Mouse (Mus musculus) spleen, postnatal 10 days (tissue): ENCODE data around the gene Phpt1.
A peak's percentile ranks its signal among the peaks of the same experiment; 100 is the strongest.
"Not testable (repeated sequence)": the region's sequence is repeated elsewhere in the genome, so short reads cannot be mapped to it uniquely, and the experiment has no call there.

Source experiments
- DNase-seq, 2 experiments: peaks; one replicate each; pipeline ENCODE4 v3.0.0; 2021 to 2022; ENCODE audit warnings: low spot score in 2 of 2

Gene Phpt1

DNA sequence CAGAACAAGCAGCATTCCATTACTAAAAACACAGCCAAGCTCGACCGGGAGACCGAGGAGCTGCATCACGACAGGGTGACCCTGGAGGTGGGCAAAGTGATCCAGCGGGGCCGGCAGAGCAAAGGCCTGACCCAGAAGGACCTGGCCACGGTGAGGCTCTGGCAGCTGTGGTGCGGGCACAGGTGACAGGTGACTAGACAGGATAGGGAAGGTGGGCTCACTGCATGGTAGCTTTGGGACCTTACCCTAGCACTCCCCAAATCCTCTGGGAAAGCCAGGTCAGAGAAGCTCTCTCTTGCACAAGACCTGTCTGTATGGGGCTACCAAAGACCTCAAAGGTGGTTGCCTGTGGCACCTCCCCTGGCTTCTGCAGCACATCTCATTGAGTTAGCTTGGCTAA is 14.5 kb downstream of the Phpt1 start:
- DNase-seq, result no peak

DNA sequence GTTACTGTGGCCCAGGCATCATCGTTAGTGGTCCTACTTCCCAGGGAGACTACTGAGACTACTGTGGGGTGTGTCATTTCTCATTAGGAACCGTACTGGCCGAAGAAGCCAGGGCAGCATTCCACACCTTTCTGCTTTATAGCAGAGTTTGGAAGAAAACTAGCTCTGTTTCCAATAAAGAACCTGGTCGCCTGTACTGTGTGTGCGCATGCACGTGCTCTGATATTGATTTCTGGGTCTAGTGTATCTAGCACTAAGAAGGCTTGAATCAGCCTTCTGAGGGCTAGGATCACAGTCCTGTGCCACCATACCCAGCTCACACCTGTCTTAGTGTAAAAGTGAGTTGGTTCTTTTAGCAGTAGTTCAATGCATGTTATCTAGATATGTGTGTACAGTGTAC is 16.2 kb downstream of the Phpt1 start:
- DNase-seq, result no peak

DNA sequence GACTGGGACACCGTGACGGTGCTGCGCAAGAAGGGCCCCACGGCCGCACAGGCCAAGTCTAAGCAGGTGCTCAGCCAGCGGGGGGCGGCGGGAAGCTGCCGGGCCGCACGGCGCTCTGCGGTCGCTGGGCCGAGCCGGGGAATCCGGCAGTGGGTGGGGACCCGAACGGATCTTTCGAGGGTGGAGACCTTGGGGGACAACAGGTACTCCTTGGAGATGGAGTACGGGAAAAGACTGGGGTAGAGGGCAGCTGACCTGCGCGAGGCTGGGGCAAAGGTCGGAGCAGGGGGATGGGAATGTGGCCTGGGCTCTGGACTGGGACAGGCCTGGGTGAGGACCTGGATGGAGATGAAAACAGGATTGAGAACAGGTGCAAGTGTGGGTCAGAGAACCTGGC is 17.1 kb downstream of the Phpt1 start:
- no peak for DNase-seq

DNA sequence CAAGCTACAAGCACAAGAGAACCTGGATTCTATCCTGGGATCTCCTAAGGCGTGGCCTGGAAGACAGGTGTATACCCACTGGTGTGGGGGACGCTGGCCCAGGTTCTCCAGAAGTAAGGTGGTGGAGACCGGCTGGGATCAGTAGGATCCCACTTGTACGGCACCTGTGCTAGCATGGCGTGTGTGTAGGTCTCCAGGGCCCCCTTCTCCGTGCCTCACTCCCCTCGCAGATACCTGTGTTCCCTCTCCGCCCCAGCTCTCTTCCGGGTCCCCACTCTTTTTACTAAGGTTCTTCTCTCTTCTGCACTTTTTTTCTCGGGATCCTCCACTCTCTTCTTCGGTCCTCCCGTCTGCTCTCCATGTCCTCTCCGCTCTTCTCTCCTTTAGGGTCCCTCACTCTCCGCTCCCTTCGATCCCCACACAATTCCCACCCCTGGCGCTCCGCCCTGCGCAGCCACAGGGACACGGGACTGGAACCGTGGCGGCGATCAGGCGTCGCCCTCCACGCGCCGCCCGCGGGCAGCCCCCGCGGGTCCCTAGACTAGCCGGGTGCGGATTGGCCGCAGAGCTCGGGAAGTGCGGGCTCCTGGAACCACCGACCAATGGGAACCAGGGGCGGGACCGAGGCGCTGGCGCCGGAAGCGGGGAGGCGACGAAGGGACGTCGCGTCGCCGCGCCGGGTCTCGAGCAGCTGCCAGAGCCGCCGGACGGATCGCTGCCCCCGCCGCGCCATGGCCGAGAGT is 17.6 kb downstream of the Phpt1 start, which contains the start of gene Edf1:
Edf1 (plus strand) TSS at position 627 of the 743 bp plus-strand sequence.
- DNase-seq, result peak; percentile 84 to 94

DNA sequence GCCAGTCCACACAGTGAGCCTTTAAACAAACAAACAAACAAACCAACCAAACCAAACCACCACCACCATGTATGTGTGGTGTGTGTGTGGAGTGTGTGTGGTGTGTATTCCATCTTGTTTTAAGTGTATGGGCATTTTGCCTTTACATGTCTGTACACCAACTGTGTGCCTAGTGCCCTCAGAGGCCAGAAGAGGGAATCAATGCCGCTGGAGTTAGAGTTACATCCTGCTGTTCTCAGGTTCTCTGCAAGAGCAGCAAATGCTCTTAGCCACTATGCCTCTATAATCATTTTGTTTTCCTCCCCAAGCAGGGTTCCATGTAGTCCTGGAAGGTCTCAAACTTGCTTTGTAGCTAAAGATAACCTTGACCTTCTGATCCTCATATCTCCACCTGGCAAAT is 18.7 kb downstream of the Phpt1 start:
- DNase-seq, result no peak

DNA sequence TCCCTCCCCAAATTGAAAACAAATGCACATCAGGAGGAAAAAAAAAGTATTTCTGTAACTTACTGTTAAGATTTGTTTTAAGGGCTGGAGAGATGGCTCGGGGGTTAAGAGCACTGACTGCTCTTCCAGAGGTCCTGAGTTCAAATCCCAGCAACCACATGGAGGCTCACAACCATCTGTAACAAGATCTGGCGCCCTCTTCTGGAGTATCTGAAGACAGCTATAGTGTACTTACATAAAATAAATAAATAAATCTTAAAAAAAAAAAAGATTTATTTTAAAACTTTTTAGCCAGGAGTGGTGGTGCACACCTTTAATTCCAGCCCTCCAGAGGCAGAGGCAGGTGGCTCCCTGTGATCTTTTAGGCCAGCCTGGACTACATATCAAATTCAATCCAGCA is 19.5 kb downstream of the Phpt1 start:
- DNase-seq, result not testable (repeated sequence)

DNA sequence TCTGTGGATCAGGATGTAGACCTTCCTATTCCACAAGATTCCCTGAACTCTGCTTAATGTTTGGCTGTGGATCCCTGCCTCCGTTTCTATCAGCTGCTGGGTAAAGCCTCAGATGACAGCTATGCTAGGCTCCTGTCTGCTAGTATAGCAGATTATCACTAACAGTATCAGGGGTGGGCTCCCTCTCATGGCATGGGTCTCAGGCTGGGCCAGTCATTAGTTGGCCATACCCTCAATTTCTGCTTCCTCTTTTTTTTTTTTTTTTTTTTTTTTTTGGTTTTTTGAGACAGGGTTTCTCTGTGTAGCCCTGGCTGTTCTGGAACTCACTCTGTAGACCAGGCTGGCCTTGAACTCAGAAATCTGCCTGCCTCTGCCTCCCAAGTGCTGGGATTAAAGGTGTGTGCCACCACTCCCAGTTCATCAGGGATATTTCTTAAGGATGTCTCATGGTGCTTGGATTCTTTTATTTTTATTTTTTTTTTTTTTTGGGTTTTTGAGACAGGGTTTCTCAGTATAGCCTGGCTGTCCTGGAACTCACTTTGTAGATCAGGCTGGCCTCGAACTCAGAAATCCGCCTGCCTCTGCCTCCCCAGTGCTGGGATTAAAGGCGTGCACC is 21.7 kb downstream of the Phpt1 start:
- DNase-seq, result not testable (repeated sequence)

DNA sequence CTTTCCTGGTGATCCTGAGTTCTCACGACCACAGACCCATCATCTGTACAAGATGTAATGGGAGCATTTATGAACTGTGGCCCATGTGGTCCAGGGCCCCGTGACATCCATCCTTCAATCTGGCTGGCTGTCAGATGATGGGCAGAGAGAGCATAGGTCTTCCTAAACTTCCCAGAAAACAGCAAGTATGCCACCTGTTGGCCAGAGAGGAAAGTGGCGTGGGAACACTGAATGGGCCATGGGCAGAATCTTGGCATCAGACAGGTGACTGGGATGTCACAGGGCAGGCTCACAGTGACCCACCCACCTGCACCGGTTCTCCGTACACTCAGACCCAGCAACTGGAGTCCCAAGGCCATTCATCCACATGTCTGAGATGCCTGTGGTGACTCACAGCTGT is 23.8 kb downstream of the Phpt1 start:
- DNase-seq, result peak in 1 of 2 experiments; percentile 48

DNA sequence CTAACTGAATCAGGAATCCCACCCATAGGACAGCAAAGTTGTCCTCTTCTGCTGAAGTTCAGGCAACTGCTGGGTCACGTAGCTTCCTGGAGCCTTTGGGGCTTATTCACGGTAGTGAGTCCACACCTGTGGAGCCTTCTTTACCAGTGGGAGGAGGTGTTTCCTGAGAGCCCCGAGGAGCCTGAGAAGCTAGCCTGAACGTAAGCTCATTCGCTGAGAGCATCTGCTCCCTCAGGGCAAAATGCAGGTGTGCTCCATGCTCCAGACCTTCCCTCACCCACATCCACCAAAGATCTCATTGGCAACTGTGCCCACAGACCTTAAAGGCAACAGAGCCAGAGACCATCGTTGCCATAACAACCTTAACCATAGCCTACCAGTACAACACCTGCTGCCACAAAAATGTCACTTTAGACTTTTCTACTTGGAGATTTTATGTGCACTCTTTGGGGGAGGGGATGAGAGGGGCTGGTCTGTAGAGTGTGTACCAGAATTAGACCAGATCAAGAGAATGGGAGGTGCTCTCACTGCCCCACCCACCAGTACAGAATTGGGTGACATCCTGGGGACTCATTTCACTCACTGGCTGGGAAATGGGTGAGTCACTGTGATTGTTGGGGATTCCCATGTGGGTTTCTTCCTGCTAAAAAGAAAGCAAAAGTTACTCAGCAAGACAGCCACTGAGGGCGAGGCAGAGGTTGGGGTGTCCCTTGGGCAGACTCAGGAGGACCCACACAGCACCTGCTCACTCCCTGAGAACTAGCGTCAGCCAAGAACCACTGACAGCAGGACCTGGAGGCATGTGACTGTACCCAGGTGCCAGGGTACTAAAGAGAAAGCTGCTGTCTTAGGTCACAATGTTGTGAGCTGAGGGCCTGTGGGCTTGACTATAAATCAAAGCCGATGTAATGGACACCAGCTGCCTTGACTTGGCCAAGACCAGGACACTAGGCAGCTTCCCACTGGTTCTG is 25.7 kb downstream of the Phpt1 start:
- DNase-seq, result no peak

DNA sequence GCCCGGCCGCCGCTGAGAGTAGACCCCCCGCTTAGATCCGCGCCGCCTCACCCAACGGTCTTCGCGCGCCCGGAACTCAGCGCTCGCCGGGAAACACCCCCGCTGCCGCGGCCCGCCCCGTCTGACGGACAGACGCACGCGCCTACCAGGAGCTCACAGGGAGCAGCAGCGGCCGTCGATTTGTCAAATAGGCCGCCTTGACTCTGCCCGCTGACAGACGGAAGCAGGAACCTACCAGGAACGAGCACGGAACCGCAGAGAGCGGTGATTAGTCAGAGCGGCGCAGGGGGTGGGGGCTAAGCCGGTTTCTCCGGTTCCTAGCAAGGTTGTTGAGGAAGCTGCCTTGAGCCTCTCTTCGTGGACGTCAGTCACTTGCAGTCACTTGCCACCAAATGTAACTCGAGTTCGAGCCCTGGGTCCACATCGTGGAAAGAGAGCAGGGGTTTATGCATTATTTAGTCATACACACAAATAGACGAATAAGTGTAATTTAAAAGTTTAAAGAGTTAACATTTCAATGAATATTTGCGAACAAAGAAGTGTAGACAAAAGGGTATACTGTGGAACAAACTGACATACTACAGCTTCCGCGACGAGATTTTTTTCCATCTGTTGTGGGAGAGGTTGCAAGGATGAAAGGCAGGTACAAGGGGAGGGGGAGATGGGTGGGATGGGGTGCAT is 28.1 kb downstream of the Phpt1 start, which contains the start of gene Traf2:
Traf2 (minus strand) TSS at position 130 of the 681 bp plus-strand sequence.
- DNase-seq, result peak; percentile 96 to 98

DNA sequence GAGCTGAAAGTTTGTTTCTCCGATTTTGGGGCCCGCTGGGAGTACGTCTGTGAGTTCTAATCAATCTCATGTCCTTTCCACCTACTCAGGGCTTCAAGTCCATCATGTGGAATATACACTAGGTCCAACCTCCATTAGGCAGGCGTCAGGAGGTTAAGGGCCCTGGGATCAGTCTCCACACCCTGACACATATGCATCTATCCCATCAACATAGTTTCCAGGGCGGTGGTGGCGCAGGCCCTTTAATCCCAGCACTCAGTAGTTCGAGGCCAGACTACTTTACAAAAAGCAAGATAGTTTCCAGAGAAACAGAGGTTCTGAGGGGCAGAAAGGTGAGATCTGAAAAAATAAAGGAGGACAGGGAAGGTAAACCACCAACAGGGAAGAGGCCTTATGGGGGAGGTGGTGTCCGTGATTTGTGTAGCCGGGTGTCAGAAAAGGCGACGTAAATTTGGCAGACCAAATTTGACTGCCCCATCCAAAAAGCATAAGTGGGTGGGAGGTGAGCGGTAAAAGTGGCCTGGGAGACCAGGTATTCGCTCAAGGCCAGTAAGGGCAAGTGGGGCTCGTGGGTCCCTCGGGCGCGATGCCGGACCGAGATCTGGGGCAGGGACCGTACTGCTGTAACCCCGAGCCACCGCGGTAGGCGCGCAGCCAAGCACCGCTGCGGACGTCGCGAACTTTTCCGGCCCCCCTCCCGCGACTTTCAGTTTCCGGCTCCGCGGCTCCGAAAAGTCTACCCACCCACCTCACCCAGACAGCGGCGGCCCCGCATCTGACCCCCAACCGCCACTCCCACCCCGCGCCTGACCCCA is 28.8 kb downstream of the Phpt1 start:
- peak in 1 of 2 experiments; percentile 30 for DNase-seq

DNA sequence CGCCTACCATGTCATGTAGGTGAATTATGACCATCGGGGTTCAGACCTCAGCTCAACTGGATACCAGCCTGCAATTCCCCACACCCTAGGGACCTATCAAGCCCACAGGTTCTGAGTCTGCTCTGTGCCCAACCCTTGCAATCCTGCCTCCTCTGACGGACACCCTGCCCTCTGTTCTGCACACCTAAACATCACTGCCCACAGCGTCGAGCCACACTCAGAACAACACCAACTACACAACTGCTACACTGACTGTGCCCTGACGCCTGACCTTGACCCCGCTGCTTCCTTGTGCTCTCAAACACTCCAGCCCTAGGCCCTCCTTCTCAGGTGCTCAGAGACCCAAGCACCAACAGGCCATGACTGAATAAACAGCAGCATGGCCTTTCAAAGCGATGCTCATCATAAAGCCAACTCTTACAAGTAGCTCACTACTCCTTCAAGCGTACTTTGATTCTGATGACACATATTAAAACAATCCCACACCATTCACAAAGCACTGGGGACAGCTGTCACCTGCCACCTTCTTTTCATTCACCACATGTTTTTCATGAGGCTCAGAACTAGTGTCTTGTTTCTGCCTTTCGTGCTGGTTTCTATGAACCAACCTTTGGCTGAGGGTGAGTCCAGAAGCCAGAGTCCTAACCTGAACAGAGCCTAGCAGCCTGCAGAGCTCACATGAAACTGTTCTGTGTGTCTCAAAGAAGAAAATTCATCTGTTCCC is 33.2 kb downstream of the Phpt1 start:
- no peak for DNase-seq

DNA sequence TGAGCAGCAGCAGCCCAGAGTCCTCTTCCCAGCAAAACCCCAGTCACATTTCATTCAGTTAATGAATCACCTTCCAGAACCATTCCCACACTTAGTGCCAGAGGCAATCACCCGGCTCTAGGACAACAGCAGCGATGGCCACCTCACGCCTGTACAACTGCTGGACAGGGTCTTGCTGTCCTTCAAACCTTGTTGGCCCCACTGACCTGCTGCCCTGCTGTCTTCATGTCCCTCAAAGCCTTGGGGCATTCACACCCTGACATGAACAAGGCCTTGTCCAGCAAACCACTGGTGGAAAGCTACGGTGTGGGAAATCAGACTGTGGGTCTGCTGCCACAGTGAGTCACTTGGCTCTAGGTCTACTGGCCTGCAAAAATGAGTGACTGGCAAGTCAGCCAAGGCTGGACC is 34.5 kb downstream of the Phpt1 start:
- no peak for DNase-seq

DNA sequence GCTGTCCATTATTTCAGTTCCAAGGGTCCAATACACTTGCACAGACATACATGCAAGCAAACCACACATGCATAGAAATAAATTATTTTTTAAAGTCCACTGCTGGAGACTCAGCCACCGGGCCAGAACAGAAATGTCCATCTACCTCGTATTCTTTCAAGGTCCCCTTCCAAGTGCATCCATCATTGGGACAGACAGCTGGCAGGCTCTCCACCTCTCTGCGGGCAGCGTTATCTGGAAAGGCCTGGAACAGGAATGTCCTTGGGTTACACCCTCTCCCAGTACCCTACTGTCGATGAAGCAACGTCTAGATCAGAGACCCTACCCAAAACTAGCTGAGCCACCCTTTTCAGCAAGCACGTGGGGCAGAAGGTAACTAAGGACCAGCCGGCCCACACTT is 38.5 kb downstream of the Phpt1 start:
- DNase-seq, result no peak

DNA sequence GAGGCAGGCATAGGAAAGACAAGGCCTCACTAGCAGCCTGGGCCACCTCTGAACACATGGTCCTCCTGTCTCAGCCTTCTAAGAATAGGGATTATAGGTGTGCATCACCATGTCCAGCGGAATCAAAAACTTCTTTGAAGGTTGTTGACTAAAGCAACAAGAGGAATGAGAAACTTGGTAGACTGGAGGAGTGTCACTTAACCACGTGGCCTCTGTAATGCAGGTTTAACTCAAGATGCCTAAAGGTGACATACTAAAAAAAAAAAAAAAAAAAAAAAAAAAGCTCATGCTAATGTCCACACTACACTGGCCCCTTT is 40.2 kb downstream of the Phpt1 start:
- DNase-seq, result no peak

DNA sequence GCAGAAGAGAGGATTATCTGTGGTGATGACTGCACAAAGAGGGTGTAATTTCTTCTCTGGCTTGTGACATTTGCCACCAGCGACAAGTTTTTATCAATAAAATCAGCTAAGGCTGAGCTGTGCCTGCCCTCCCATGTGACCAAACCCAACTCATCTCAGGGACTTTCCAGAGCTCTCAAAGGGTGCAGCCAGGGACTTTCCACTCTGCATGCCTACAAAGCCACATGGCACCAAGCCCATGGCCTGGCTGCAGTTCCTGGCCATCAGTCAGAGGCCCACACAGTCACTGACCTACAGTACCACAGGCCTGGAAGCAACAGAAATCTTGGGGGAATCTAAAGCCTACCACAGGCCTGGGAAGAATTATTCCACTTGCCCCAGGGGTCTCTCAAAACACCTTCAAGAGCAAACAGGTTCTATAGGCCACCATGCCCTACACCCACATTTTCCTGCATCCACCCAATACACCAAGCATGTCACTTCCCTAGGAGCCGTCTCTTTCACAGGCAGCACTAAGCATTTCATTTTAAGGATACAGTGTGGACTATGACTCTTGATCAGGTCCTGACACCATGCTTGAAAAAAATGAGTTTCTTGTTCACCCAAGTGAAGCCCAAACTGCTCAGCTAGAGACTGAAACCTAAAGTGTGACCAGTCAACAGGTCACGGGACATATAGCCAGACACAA is 40.7 kb downstream of the Phpt1 start:
- DNase-seq, result peak in 1 of 2 experiments; percentile 64

DNA sequence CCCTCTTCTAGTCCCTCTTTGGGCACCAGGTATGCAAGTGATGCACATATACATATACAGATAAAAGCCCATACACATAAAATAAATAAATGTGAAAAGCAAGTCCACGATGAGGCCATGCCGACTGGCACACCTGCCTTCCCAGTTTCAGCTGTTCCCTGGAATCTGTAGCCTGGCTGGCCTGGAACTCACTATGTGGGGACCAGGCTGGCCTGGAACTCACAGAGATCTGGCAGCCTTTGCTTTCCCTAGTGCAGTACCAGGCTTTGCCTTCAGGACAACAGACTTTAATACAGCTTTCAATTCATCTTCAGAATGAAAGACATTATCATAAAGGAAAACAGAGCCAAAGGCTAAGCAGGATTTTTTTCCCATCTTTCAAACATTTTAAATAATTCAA is 41.3 kb downstream of the Phpt1 start:
- DNase-seq, result no peak

DNA sequence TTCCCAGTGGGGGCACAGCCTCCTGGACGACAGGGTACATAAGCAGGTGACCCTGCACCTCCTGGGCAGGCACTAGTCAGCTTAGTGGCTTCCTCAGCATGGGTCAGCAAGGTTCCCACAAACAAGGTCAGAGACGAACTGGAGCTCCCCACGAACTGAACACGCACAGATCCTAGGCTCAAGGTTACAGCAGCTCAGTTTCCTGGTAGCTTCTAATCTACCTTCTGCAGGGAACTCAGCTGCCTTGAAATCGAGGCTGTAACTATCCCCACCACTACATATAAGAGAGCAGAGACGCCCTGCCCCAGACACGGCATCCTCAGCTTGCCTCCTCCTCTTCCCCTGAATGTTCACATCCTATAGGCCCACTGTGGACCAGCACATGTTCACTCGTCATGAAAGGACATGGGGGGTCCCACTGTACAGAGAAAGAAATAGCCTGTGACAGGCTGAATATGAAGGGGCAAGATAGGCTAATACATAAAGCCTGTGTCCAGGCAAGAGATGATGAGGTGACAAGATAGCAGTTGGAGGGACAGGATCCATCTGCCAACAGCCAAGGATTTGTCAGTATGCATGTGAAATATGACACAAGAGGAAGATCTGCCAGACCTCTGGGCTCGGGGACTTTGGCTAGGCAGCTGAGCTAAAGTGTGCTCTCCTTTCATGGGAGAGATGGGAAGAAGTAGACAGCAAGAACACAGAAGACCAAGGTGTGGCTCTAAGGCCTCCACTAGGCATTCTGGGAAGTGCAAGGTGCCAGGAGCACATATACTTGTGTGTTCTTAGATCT is 48.3 kb downstream of the Phpt1 start:
- no peak for DNase-seq
